Mouse (Mus musculus) frontal cortex, adult (tissue): Measurements from ENCODE around the gene Lrrc59.
A peak's percentile ranks its signal among the peaks of the same experiment; 100 is the strongest.
"Not testable (repeated sequence)": the region's sequence is repeated elsewhere in the genome, so short reads cannot be mapped to it uniquely, and the experiment has no call there.

ENCODE experiments used
- ATAC-seq: cut with Nextera tagmentation; 2 replicates; pipeline ENCODE4 v1.9.2; 2017; ENCODE audit warnings: mild to moderate bottlenecking, moderate library complexity, mixed read lengths; ENCODE audit not compliant: low TSS enrichment

Gene Lrrc59

GRCm38 (mm10) chr11:94630199-94631011 lies 838 bp downstream of the Lrrc59 start:
- ATAC-seq, result no peak

- no peak for ATAC-seq
These were observed 2.4 kb downstream of the Lrrc59 start for GRCm38 (mm10) chr11:94631969-94632368.

- no peak for ATAC-seq
These were observed 3.4 kb downstream of the Lrrc59 start for GRCm38 (mm10) chr11:94632988-94633387.

GRCm38 (mm10) chr11:94634431-94634830 lies 4.9 kb downstream of the Lrrc59 start:
- ATAC-seq, result no peak

GRCm38 (mm10) chr11:94644461-94645219 lies 15.1 kb downstream of the Lrrc59 start:
- peak; percentile 74 for ATAC-seq

GRCm38 (mm10) chr11:94646457-94646856 lies 16.9 kb downstream of the Lrrc59 start:
- ATAC-seq, result no peak

GRCm38 (mm10) chr11:94651241-94651640 lies 21.7 kb downstream of the Lrrc59 start:
- not testable (repeated sequence) for ATAC-seq

GRCm38 (mm10) chr11:94652973-94653372 lies 23.4 kb downstream of the Lrrc59 start:
- no peak for ATAC-seq

GRCm38 (mm10) chr11:94653663-94654436 lies 24.3 kb downstream of the Lrrc59 start, which contains the start of the genes Mrpl27 and Eme1:
Gene Mrpl27 (plus strand): TSS chr11:94653767.
Gene Eme1 (minus strand): TSS chr11:94653964.
- peak; percentile 96 for ATAC-seq

- ATAC-seq, result no peak
These were observed 31.8 kb downstream of the Lrrc59 start for GRCm38 (mm10) chr11:94661344-94661743.

- ATAC-seq, result no peak
These were observed 35.7 kb downstream of the Lrrc59 start for GRCm38 (mm10) chr11:94665281-94665680.

GRCm38 (mm10) chr11:94674984-94675383 lies 45.4 kb downstream of the Lrrc59 start:
- peak; percentile 62 for ATAC-seq

GRCm38 (mm10) chr11:94675446-94675845 lies 45.9 kb downstream of the Lrrc59 start:
- no peak for ATAC-seq

- ATAC-seq, result no peak
These were observed 46.7 kb downstream of the Lrrc59 start for GRCm38 (mm10) chr11:94676308-94676707.

GRCm38 (mm10) chr11:94676754-94677606 lies 47.4 kb downstream of the Lrrc59 start, which contains the start of gene Xylt2:
Gene Xylt2 (minus strand): TSS chr11:94677515.
- ATAC-seq, result peak; percentile 82

- ATAC-seq, result peak; percentile 62
These were observed 48.1 kb downstream of the Lrrc59 start for GRCm38 (mm10) chr11:94677607-94678145.

GRCm38 (mm10) chr11:94680639-94681038 lies 51.1 kb downstream of the Lrrc59 start:
- no peak for ATAC-seq

- ATAC-seq, result no peak
These were observed 52.1 kb downstream of the Lrrc59 start for GRCm38 (mm10) chr11:94681640-94682039.

GRCm38 (mm10) chr11:94682427-94682826 lies 52.9 kb downstream of the Lrrc59 start:
- no peak for ATAC-seq

GRCm38 (mm10) chr11:94687178-94687577 lies 57.6 kb downstream of the Lrrc59 start:
- ATAC-seq, result no peak

- ATAC-seq, result not testable (repeated sequence)
These were observed 62.9 kb downstream of the Lrrc59 start for GRCm38 (mm10) chr11:94692502-94692901.
